Mouse (Mus musculus): ENCODE data around the gene Pnpo. TPM values are rescaled to one million over a fixed set of nuclear protein-coding genes. Genes with fewer than 3 reads are reported as not detected.

The Pnpo gene
- total and polyA plus RNA-seq, 2 experiments from 2014 or later: 26.9 to 37.4 TPM

GRCm38 (mm10) chr11:96938426-96938800 is 5.4 kb downstream of the Pnpo start:
- Histone ChIP-seq H3K4me2 (ENCODE audit: low read depth, low read length, poor library complexity, severe bottlenecking) (no peak overlapping the region), H3K9ac (replicated peaks; ENCODE audit: low read length, poor library complexity, severe bottlenecking) (no peak overlapping the region), H3K27me3 (ENCODE audit: insufficient read depth, low read length) (no peaks in the 10 kb centered on the region), H3K27ac (ENCODE audit: low read depth, low read length) (no peak overlapping the region), H3K36me3 (ENCODE audit: insufficient read depth, low read length) (peaks cover 11% of the 10 kb centered on the region), H3K4me3 (ENCODE audit: low read depth, low read length) (no peak overlapping the region), H3K9me3 (ENCODE audit: low read length) (no peaks in the 10 kb centered on the region), H3K4me1 (ENCODE audit: insufficient read depth, low read length) (no peaks in the 10 kb centered on the region)
- DNase-seq (ENCODE audit: low spot score) (no peak), ATAC-seq (ENCODE audit: low FRiP score) (no peak)
- no peak for TF ChIP-seq CTCF (IDR thresholded peaks at IDR 0.05)
- 85% methylated on average over 6 of the region's 6 CpGs for WGBS

GRCm38 (mm10) chr11:96937549-96938425 is 6.0 kb downstream of the Pnpo start:
- no peak overlapping the region for H3K4me3 ChIP-seq (ENCODE audit: low read depth, low read length)
- peaks cover 11% of the 10 kb centered on the region for H3K36me3 ChIP-seq (ENCODE audit: insufficient read depth, low read length)
- no peaks in the 10 kb centered on the region for H3K4me1 ChIP-seq (ENCODE audit: insufficient read depth, low read length)
- ATAC-seq (ENCODE audit: low FRiP score): no peak
- no peak overlapping the region for H3K27ac ChIP-seq (ENCODE audit: low read depth, low read length)
- peak; percentile 27 for DNase-seq (ENCODE audit: low spot score)
- H3K9me3 ChIP-seq (ENCODE audit: low read length): no peaks in the 10 kb centered on the region
- no peaks in the 10 kb centered on the region for H3K27me3 ChIP-seq (ENCODE audit: insufficient read depth, low read length)
- no peak overlapping the region for H3K4me2 ChIP-seq (ENCODE audit: low read depth, low read length, poor library complexity, severe bottlenecking)
- 63% methylated on average over 10 of the region's 10 CpGs for WGBS
- H3K9ac ChIP-seq (replicated peaks; ENCODE audit: low read length, poor library complexity, severe bottlenecking): no peak overlapping the region
- TF ChIP-seq CTCF (IDR thresholded peaks at IDR 0.05): peak; percentile 61

- H3K9ac ChIP-seq (replicated peaks; ENCODE audit: low read length, poor library complexity, severe bottlenecking): no peak overlapping the region
- no peak overlapping the region for H3K4me3 ChIP-seq (ENCODE audit: low read depth, low read length)
- no peak for DNase-seq (ENCODE audit: low spot score)
- no peak overlapping the region for H3K27ac ChIP-seq (ENCODE audit: low read depth, low read length)
- no peak for TF ChIP-seq CTCF (IDR thresholded peaks at IDR 0.05)
- H3K27me3 ChIP-seq (ENCODE audit: insufficient read depth, low read length): no peaks in the 10 kb centered on the region
- WGBS: 85% methylated on average over 9 of the region's 9 CpGs
- peaks cover 11% of the 10 kb centered on the region for H3K36me3 ChIP-seq (ENCODE audit: insufficient read depth, low read length)
- no peaks in the 10 kb centered on the region for H3K4me1 ChIP-seq (ENCODE audit: insufficient read depth, low read length)
- H3K4me2 ChIP-seq (ENCODE audit: low read depth, low read length, poor library complexity, severe bottlenecking): no peak overlapping the region
- ATAC-seq (ENCODE audit: low FRiP score): no peak
- H3K9me3 ChIP-seq (ENCODE audit: low read length): no peaks in the 10 kb centered on the region
Measured at GRCm38 (mm10) chr11:96935872-96936650, 7.7 kb downstream of the Pnpo start.

GRCm38 (mm10) chr11:96934921-96935356 is 8.8 kb downstream of the Pnpo start:
- ATAC-seq (ENCODE audit: low FRiP score) (no peak; the same call in 1 of the 2 replicates), DNase-seq (ENCODE audit: low spot score) (peak; percentile 73)
- Histone ChIP-seq H3K27me3 (ENCODE audit: insufficient read depth, low read length) (no peaks in the 10 kb centered on the region), H3K9ac (replicated peaks; ENCODE audit: low read length, poor library complexity, severe bottlenecking) (no peak overlapping the region), H3K4me1 (ENCODE audit: insufficient read depth, low read length) (no peaks in the 10 kb centered on the region), H3K4me3 (ENCODE audit: low read depth, low read length) (no peak overlapping the region), H3K4me2 (ENCODE audit: low read depth, low read length, poor library complexity, severe bottlenecking) (peak overlapping the region; percentile 20; the same call in 1 of the 2 replicates), H3K9me3 (ENCODE audit: low read length) (no peaks in the 10 kb centered on the region), H3K27ac (ENCODE audit: low read depth, low read length) (no peak overlapping the region), H3K36me3 (ENCODE audit: insufficient read depth, low read length) (peaks cover 4% of the 10 kb centered on the region)
- WGBS: 23% methylated on average over 12 of the region's 12 CpGs
- TF ChIP-seq CTCF (IDR thresholded peaks at IDR 0.05): no peak

GRCm38 (mm10) chr11:96933562-96934276 is 10.1 kb downstream of the Pnpo start:
- 88% methylated on average over 13 of the region's 13 CpGs for WGBS
- no peak for TF ChIP-seq CTCF (IDR thresholded peaks at IDR 0.05)
- ATAC-seq (ENCODE audit: low FRiP score): no peak

More at GRCm38 (mm10) chr11:96933562-96934276, 10.1 kb downstream of the Pnpo start:
- H3K9me3 ChIP-seq (ENCODE audit: low read length): no peaks in the 10 kb centered on the region
- H3K9ac ChIP-seq (replicated peaks; ENCODE audit: low read length, poor library complexity, severe bottlenecking): no peak overlapping the region
- no peak overlapping the region for H3K4me3 ChIP-seq (ENCODE audit: low read depth, low read length)
- H3K4me2 ChIP-seq (ENCODE audit: low read depth, low read length, poor library complexity, severe bottlenecking): no peak overlapping the region
- no peak for DNase-seq (ENCODE audit: low spot score)
- H3K27me3 ChIP-seq (ENCODE audit: insufficient read depth, low read length): 0 out of 2 replicates have a peak, but pooled peaks cover 7% of the 10 kb centered on the region
- H3K36me3 ChIP-seq (ENCODE audit: insufficient read depth, low read length): no peaks in the 10 kb centered on the region
- H3K27ac ChIP-seq (ENCODE audit: low read depth, low read length): no peak overlapping the region
- H3K4me1 ChIP-seq (ENCODE audit: insufficient read depth, low read length): no peaks in the 10 kb centered on the region

Data from midbrain, postnatal 0 days (tissue).